Mouse (Mus musculus) heart, embryonic 16.5 days (tissue): Measurements from ENCODE around the gene Dkk3. TPM values are rescaled to one million over a fixed set of nuclear protein-coding genes. Genes with fewer than 3 reads are reported as not detected.

Experiments
- ATAC-seq: fragments of 200-750 bp; cut with Nextera tagmentation; replicated peaks from 2 replicates; pipeline ENCODE4 v1.8.0; 2017; ENCODE audit warnings: moderate number of reproducible peaks; ENCODE audit not compliant: insufficient read depth, low FRiP score; ENCODE audit errors: extremely low read depth
- H3K27ac ChIP-seq: fragments of 300-500 bp; sonication (generic); 2 replicates; pipeline ENCODE4 v1.5.1; 2014; ENCODE audit warnings: mild to moderate bottlenecking, low read length, control low read depth, moderate library complexity
- H3K27me3 ChIP-seq: fragments of 300-500 bp; sonication (generic); 2 replicates; pipeline ENCODE4 v1.6.1; 2014; ENCODE audit warnings: low read length, mixed read lengths; ENCODE audit not compliant: control insufficient read depth, insufficient read depth
- H3K36me3 ChIP-seq: fragments of 300-500 bp; sonication (generic); 2 replicates; pipeline ENCODE4 v1.6.1; 2014; ENCODE audit not compliant: control insufficient read depth, insufficient read depth
- H3K4me1 ChIP-seq: fragments of 300-500 bp; sonication (generic); 2 replicates; pipeline ENCODE4 v1.6.1; 2014; ENCODE audit warnings: low read length, mixed read lengths; ENCODE audit not compliant: control insufficient read depth, insufficient read depth
- H3K4me2 ChIP-seq: fragments of 300-500 bp; sonication (generic); 2 replicates; pipeline ENCODE4 v1.6.1; 2014; ENCODE audit warnings: low read depth, mild to moderate bottlenecking, control low read depth, low read length
- H3K4me3 ChIP-seq: fragments of 300-500 bp; sonication (generic); 2 replicates; pipeline ENCODE4 v1.5.1; 2014; ENCODE audit warnings: mild to moderate bottlenecking, control low read depth, low read length
- H3K9ac ChIP-seq: fragments of 300-500 bp; sonication (generic); 2 replicates; pipeline ENCODE4 v1.6.1; 2014; ENCODE audit warnings: low read length, control low read depth
- H3K9me3 ChIP-seq: fragments of 300-500 bp; sonication (generic); replicated peaks from 2 replicates; pipeline ENCODE4 v1.6.1; 2016; ENCODE audit warnings: low read length; ENCODE audit not compliant: control insufficient read depth
- WGBS: fragments of 180-500 bp; shearing (Covaris S2); extraction: QIAGEN DNeasy Blood & Tissue Kit; methylation state at CpG from one replicate; pipeline ENCODE4 v1.1.7; 2014; 5-methylcytosine and 5-hydroxymethylcytosine counted together
- polyA plus RNA-seq: library from polyadenylated mRNA; unstranded; fragments of >200 nt; fragmentation: Nextera tagmentation; extraction: Ambion mirVana; gene quantifications from 2 replicates; pipeline ENCODE4 v1.2.1, GENCODE M21; 2015

Gene Dkk3
- polyA plus RNA-seq, 1 experiment from 2014 or later = 91.0 TPM

DNA sequence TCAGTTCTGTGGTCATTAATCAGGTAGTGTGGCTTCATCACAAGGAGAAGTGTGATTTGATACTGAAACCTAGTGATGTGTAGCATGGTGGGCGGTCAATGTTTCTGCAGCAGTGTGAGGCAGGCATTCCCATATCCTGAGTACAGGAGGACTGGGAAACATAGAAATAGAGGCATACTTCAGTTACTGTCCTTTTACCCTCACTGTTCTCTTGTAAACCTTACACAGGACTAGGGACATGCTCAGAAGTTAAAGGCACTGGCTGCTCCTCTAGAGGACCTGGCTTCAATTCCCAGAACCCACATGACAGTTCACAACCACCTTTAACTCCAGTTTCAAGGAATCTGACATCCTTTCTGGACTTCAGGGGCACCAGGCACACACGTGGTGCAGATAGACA, 72.7 kb downstream of the Dkk3 start:
- Histone ChIP-seq H3K4me1 (no peaks in the 10 kb centered on the region), H3K4me3 (no peak overlapping the region), H3K9ac (no peak overlapping the region), H3K27ac (no peak overlapping the region), H3K27me3 (no peaks in the 10 kb centered on the region), H3K4me2 (no peak overlapping the region), H3K36me3 (peaks cover 33% of the 10 kb centered on the region), H3K9me3 (no peaks in the 10 kb centered on the region)
- no peak for ATAC-seq
- WGBS = 91% methylated on average over 2 of the region's 2 CpGs

DNA sequence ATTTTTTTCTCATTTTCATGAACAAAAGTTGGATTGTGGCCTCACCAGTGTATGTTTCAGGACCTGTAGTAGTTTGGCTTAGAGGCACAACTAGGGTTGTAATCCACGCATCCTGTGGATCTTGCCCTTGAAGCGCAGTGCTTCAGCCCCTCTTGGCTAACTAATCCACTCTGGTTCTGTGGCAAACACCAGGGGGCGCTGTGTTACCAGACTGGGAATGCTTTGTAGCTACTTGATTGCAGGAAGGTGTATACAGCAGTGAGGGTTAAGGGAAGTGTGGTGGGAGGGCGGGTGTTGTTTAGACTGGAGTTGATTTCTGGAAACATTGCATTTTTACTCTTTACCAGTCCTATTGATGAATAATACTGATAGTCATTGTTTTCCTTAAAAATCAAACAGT, 73.8 kb downstream of the Dkk3 start:
- ATAC-seq = 0 out of 2 replicates have a peak, but pooled peaks have one; percentile 14
- no peak overlapping the region for H3K4me2 ChIP-seq
- H3K9ac ChIP-seq = no peak overlapping the region
- peaks cover 34% of the 10 kb centered on the region for H3K36me3 ChIP-seq
- no peaks in the 10 kb centered on the region for H3K4me1 ChIP-seq
- no peak overlapping the region for H3K27ac ChIP-seq
- H3K4me3 ChIP-seq = no peak overlapping the region
- 35% methylated on average over 4 of the region's 4 CpGs for WGBS
- H3K9me3 ChIP-seq = no peaks in the 10 kb centered on the region
- no peaks in the 10 kb centered on the region for H3K27me3 ChIP-seq

DNA sequence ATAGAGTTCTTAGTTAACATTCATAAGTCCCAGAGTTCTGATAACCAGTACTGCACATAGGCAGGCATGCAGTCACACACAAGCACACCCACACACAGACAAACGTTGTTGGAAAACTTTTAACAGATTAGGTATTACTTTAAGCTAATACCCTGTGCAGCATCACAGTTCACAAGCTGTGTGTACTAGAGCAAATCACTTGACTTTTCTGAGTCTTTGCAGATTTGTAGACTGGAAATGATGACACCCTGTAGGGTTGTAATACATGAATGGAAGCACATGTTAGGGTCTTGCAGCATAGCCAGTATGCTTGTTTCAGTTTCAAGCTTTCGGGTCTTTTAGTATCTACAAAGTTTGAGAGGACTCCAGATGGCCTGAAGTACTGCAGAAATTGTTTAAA, 74.6 kb downstream of the Dkk3 start:
- H3K4me2 ChIP-seq = no peak overlapping the region
- no peaks in the 10 kb centered on the region for H3K9me3 ChIP-seq
- H3K4me1 ChIP-seq = no peaks in the 10 kb centered on the region
- H3K27me3 ChIP-seq = no peaks in the 10 kb centered on the region
- peaks cover 33% of the 10 kb centered on the region for H3K36me3 ChIP-seq
- WGBS = 69% methylated on average over 2 of the region's 2 CpGs
- H3K27ac ChIP-seq = no peak overlapping the region
- H3K9ac ChIP-seq = no peak overlapping the region
- no peak for ATAC-seq
- H3K4me3 ChIP-seq = no peak overlapping the region

DNA sequence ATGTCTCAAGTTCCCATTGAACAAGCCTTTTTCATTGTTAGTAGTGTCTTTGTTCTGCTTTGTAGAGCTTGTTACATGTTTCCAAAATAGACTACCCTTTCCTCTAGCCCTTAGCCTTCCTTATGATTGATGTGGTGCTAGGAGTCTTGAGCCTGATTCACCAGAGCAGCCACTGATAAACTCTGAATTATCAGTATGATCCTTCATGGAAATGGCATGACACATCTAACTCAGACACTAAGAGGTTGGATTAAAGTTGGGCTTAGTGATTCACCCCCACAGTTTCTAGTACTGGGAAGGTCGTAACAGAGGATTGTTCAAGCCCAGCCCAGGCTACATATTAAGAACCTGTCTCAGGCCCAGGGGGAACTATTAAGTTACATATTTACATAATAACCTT, 76.2 kb downstream of the Dkk3 start:
- Histone ChIP-seq H3K36me3 (peaks cover 31% of the 10 kb centered on the region), H3K4me2 (no peak overlapping the region), H3K4me3 (no peak overlapping the region), H3K4me1 (no peaks in the 10 kb centered on the region), H3K27me3 (no peaks in the 10 kb centered on the region), H3K27ac (no peak overlapping the region), H3K9me3 (no peaks in the 10 kb centered on the region), H3K9ac (no peak overlapping the region)
- ATAC-seq = no peak
- 76% methylated on average over 1 of the region's 1 CpGs for WGBS

DNA sequence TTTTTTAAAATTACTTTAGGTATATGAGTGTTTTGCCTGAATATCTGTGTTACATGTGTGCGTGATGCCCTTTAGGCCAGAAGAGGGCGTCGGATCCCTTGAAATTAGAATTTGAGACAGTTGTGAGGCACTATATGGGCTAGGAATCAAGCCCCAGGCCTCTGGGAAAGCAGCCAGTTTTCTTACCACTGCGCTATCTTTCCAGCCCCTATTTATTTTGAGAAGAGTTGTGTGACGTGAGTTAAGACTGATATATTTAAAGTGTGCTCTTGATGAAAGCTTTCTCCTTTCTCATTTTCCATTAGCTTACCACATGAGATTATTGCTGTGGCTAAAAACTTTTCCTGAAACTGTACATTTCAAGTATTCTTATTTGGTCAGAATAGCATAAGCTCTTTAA, 84.0 kb downstream of the Dkk3 start:
- Histone ChIP-seq H3K36me3 (peaks cover 21% of the 10 kb centered on the region), H3K27ac (no peak overlapping the region), H3K9ac (no peak overlapping the region), H3K4me3 (no peak overlapping the region), H3K4me1 (no peaks in the 10 kb centered on the region), H3K4me2 (no peak overlapping the region), H3K9me3 (no peaks in the 10 kb centered on the region; the same call in 1 of the 2 replicates), H3K27me3 (no peaks in the 10 kb centered on the region)
- WGBS = 58% methylated on average over 5 of the region's 5 CpGs
- no peak for ATAC-seq

Other genes with a start within 250 kb of the Dkk3 start
- gene Usp47, start 135.6 kb downstream of the Dkk3 start, polyA plus RNA-seq = 56.4 and 62.7 TPM in 2 replicates
- 128 and 145 TPM in 2 replicates for gene Mical2, start 66.8 kb upstream of the Dkk3 start, polyA plus RNA-seq